In the genomic region with DNA sequence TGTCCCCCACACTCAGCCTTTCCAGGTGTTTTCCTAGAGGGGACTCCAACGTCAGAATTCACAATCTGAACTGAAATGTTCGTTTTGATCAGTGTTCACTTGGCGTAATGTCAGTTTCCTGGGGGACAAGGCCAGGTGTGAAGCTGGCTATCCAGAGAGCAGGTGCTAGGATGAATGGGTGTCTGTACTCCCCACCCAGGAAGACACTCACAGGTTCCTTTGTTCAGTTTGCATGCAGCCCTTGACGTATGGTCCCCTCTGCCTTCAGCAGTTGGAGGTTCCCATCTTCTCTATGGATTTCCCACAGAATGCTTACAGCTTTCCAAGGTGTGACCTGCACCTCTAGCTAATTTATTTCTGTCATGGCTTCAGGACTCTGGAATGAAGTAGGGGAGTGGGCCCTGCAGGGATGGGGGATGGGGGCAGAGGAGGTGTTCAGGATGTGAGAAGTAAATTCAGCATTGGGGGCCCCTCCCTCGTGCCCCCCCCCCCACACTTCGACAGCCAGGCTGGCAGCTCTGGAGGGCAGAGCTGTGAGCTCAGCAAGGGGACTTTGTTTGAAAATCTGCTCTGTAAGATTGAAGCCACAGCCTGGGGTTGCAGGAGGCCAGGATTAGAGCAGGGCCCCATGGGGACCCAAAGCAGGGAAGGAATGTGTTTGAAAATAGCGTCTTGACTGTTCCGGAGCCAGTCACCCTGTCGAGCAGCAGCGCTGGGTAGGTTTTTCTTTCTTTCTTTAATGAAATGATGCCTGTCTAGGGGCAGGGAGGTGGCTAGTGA, we compare ENCODE assay signal across 9 mouse cellular contexts.
DNase-seq lines count a peak whose midpoint lies in the region; ATAC-seq and TF ChIP-seq lines count a peak whose summit lies in the region.
"Had no signal": no experiment of that assay in that cellular context is flagged by ENCODE, and none has a peak within 500 bp of the region (broad histone marks: within the 10 kb centered on the region; RNA-seq: fewer than 3 reads in every experiment).

No protein-coding gene starts in this region.

- H3K9me3 ChIP-seq in heart, embryonic 11.5 days (replicated peaks; ENCODE audit: control insufficient read depth, low read length): no peaks in the 10 kb centered on the region
- H3K9me3 ChIP-seq in hindbrain, embryonic 14.5 days (ENCODE audit: control insufficient read depth, low read length): no peaks in the 10 kb centered on the region
- no peaks in the 10 kb centered on the region for H3K9me3 ChIP-seq in midbrain, postnatal 0 days (ENCODE audit: low read length)
- H3K9me3 ChIP-seq: liver, embryonic 12.5 days had no signal

- H3K36me3 ChIP-seq in heart, embryonic 11.5 days (ENCODE audit: control insufficient read depth, insufficient read depth, low read length): no peaks in the 10 kb centered on the region
- H3K36me3 ChIP-seq in hindbrain, embryonic 14.5 days (replicated peaks; ENCODE audit: control insufficient read depth, insufficient read depth): no peaks in the 10 kb centered on the region
- no peaks in the 10 kb centered on the region for H3K36me3 ChIP-seq in midbrain, postnatal 0 days (ENCODE audit: insufficient read depth, low read length)
- H3K36me3 ChIP-seq: liver, embryonic 12.5 days had no signal

- no peak for TF ChIP-seq CTCF in midbrain, postnatal 0 days (IDR thresholded peaks at IDR 0.05)

- peak overlapping the region; percentile 36 for H3K4me2 ChIP-seq in heart, embryonic 11.5 days
- H3K4me2 ChIP-seq in hindbrain, embryonic 14.5 days (replicated peaks): peak overlapping the region; percentile 22
- no peak overlapping the region for H3K4me2 ChIP-seq in midbrain, postnatal 0 days (ENCODE audit: low read depth, low read length, poor library complexity, severe bottlenecking)
- H3K4me2 ChIP-seq: liver, embryonic 12.5 days had no signal

- H3K27ac ChIP-seq in heart, embryonic 11.5 days (ENCODE audit: low read depth, low read length): peak overlapping the region; percentile 18; the same call in 1 of the 2 replicates
- H3K27ac ChIP-seq in hindbrain, embryonic 14.5 days: peak overlapping the region; percentile 74
- peak overlapping the region; percentile 48 for H3K27ac ChIP-seq in midbrain, postnatal 0 days (ENCODE audit: low read depth, low read length)
- H3K27ac ChIP-seq: liver, embryonic 12.5 days had no signal

- peak overlapping the region; percentile 24; the same call in 1 of the 2 replicates for H3K9ac ChIP-seq in heart, embryonic 11.5 days (ENCODE audit: low read depth, low read length)
- H3K9ac ChIP-seq in hindbrain, embryonic 14.5 days: peak overlapping the region; percentile 41
- no peak overlapping the region for H3K9ac ChIP-seq in midbrain, postnatal 0 days (replicated peaks; ENCODE audit: low read length, poor library complexity, severe bottlenecking)
- H3K9ac ChIP-seq: liver, embryonic 12.5 days had no signal

- H3K27me3 ChIP-seq in heart, embryonic 11.5 days (ENCODE audit: control insufficient read depth, insufficient read depth, low read length): no peaks in the 10 kb centered on the region
- no peaks in the 10 kb centered on the region for H3K27me3 ChIP-seq in hindbrain, embryonic 14.5 days (ENCODE audit: control insufficient read depth, insufficient read depth, low read length)
- no peaks in the 10 kb centered on the region for H3K27me3 ChIP-seq in midbrain, postnatal 0 days (ENCODE audit: insufficient read depth, low read length)
- H3K27me3 ChIP-seq: liver, embryonic 12.5 days had no signal

- peaks cover 9% of the 10 kb centered on the region for H3K4me1 ChIP-seq in heart, embryonic 11.5 days (ENCODE audit: control insufficient read depth, insufficient read depth, low read length)
- peaks cover 19% of the 10 kb centered on the region for H3K4me1 ChIP-seq in hindbrain, embryonic 14.5 days (replicated peaks; ENCODE audit: control insufficient read depth, insufficient read depth, low read length)
- H3K4me1 ChIP-seq in midbrain, postnatal 0 days (ENCODE audit: insufficient read depth, low read length): peaks cover 6% of the 10 kb centered on the region
- H3K4me1 ChIP-seq: liver, embryonic 12.5 days had no signal

- intact Hi-C loops in left cerebral cortex, postnatal 25 days (cut with DNase I): no loop called here

- 20% methylated on average over 10 of the region's 10 CpGs for WGBS in heart, embryonic 11.5 days (ENCODE audit: insufficient replicate concordance)
- 15% methylated on average over 10 of the region's 10 CpGs for WGBS in hindbrain, embryonic 14.5 days
- 17% methylated on average over 10 of the region's 10 CpGs for WGBS in midbrain, postnatal 0 days

- H3K4me3 ChIP-seq in heart, embryonic 11.5 days (ENCODE audit: low read depth, low read length): no peak overlapping the region
- no peak overlapping the region for H3K4me3 ChIP-seq in hindbrain, embryonic 14.5 days (replicated peaks; ENCODE audit: low read length)
- no peak overlapping the region for H3K4me3 ChIP-seq in midbrain, postnatal 0 days (ENCODE audit: low read depth, low read length)
- H3K4me3 ChIP-seq: liver, embryonic 12.5 days had no signal

- no peak for DNase-seq in heart, postnatal 4 days
- peak; percentile 73 for DNase-seq in embryo, embryonic 9.5 days (ENCODE audit: extremely low spot score)
- peak; percentile 46 for DNase-seq in hindbrain, embryonic 14.5 days (ENCODE audit: low spot score)
- DNase-seq in midbrain, postnatal 0 days (ENCODE audit: low spot score): peak; percentile 32
- no peak for DNase-seq in T-cell, adult 2 months (ENCODE audit: low spot score)
- DNase-seq in left cerebral cortex, postnatal 25 days (ENCODE audit: low spot score in 2 of 2): no peak

- ATAC-seq in heart, embryonic 11.5 days (replicated peaks; ENCODE audit: insufficient number of reproducible peaks, low FRiP score, low TSS enrichment): no peak
- ATAC-seq in hindbrain, embryonic 14.5 days (ENCODE audit: low FRiP score): peak; percentile 48
- ATAC-seq in midbrain, postnatal 0 days (ENCODE audit: low FRiP score): 0 out of 2 replicates have a peak, but pooled peaks have one; percentile 16
- ATAC-seq in CD4-positive, CD25-positive, alpha-beta regulatory T cell, adult 4 months: no peak
- ATAC-seq: liver, embryonic 12.5 days had no signal

Comparison
In these comparisons a context has a peak if more than half of its experiments do, and no peak if none do; other contexts are left out.
1. ATAC-seq: peak in hindbrain, embryonic 14.5 days (single experiment) and midbrain, postnatal 0 days (single experiment); none in heart, embryonic 11.5 days (single experiment) and CD4-positive, CD25-positive, alpha-beta regulatory T cell, adult 4 months (single experiment).
2. H3K27ac ChIP-seq: peak in every context shown above with its lines; median percentile 74 in hindbrain, embryonic 14.5 days; 48 in midbrain, postnatal 0 days; 18 in heart, embryonic 11.5 days.
3. DNase-seq: peak in embryo, embryonic 9.5 days (single experiment), hindbrain, embryonic 14.5 days (single experiment) and midbrain, postnatal 0 days (single experiment); none in heart, postnatal 4 days (single experiment), T-cell, adult 2 months (single experiment) and left cerebral cortex, postnatal 25 days (0 of 2).